Mouse (Mus musculus): ENCODE results near the gene Nol6. TPM values are rescaled to one million over a fixed set of nuclear protein-coding genes. Genes with fewer than 3 reads are reported as not detected.

Nol6 gene
- polyA plus RNA-seq, 2 experiments = 8.5 to 9.5 TPM

GRCm38 (mm10) chr4:41129836-41130235 is 5.6 kb upstream of the Nol6 start:
- no peaks in the 10 kb centered on the region for H3K36me3 ChIP-seq (replicated peaks; ENCODE audit: control insufficient read depth, insufficient read depth, low read depth)
- no peaks in the 10 kb centered on the region for H3K9me3 ChIP-seq (ENCODE audit: control insufficient read depth, low read length)
- TF ChIP-seq CTCF (IDR thresholded peaks at IDR 0.05; ENCODE audit: low read depth) = no peak
- TF ChIP-seq EP300 (IDR thresholded peaks at IDR 0.05; ENCODE audit: low read depth) = peak; percentile 94
- peak overlapping the region in 1 of 2 experiments; percentile 28; a peak in 2 of 4 replicates for H3K4me3 ChIP-seq (ENCODE audit: insufficient read depth in 1 of 2, low read depth in 2 of 2, low read length in 2 of 2)
- peak; percentile 92 for ATAC-seq (ENCODE audit: insufficient read depth)
- peak overlapping the region; percentile 95 for H3K27ac ChIP-seq
- peak overlapping the region; percentile 65 for H3K9ac ChIP-seq (replicated peaks)
- peak; percentile 81 to 83 (median 83) for DNase-seq (ENCODE audit: low read depth in 3 of 3, low spot score in 3 of 3)
- no peaks in the 10 kb centered on the region for H3K27me3 ChIP-seq (ENCODE audit: control insufficient read depth, insufficient read depth, low read length)
- peaks cover 43 to 45% of the 10 kb centered on the region in 2 experiments for H3K4me1 ChIP-seq (replicated peaks; ENCODE audit: control insufficient read depth in 2 of 2, insufficient read depth in 2 of 2, low read length in 1 of 2)
- H3K4me2 ChIP-seq (ENCODE audit: low read depth) = peak overlapping the region; percentile 74
- 35% methylated on average over 3 of the region's 3 CpGs for WGBS (ENCODE audit: insufficient replicate concordance)

DNA sequence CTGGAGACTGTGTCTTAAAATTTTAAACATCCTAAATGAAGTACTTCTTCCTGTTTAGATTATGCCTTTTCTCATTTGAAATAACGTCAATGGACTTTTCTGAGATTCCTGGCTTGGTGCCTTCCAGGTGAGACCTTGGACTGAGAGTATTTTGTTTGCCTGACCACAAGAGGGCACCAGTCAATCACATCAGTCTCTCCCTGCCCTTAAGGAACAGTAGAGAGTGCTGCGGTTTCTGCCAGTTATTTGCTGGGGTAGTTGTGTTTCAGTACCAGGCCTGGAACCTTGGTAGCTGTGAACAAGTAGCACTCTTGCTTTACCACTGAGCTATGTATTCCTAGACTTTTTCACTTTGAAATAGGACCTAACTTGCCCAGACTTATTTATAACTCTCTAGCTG is 5.2 kb upstream of the Nol6 start:
- Histone ChIP-seq H3K4me3 (ENCODE audit: insufficient read depth in 1 of 2, low read depth in 2 of 2, low read length in 2 of 2) (peak overlapping the region in 1 of 2 experiments; percentile 28; a peak in 2 of 4 replicates), H3K36me3 (replicated peaks; ENCODE audit: control insufficient read depth, insufficient read depth, low read depth) (no peaks in the 10 kb centered on the region), H3K9ac (replicated peaks) (peak overlapping the region; percentile 65), H3K27ac (peak overlapping the region; percentile 95), H3K27me3 (ENCODE audit: control insufficient read depth, insufficient read depth, low read length) (no peaks in the 10 kb centered on the region), H3K4me1 (replicated peaks; ENCODE audit: control insufficient read depth in 2 of 2, insufficient read depth in 2 of 2, low read length in 1 of 2) (peaks cover 39 to 43% of the 10 kb centered on the region in 2 experiments), H3K9me3 (ENCODE audit: control insufficient read depth, low read length) (no peaks in the 10 kb centered on the region), H3K4me2 (ENCODE audit: low read depth) (peak overlapping the region; percentile 74)
- DNase-seq (ENCODE audit: low read depth in 3 of 3, low spot score in 3 of 3) = peak; percentile 75 to 78 (median 78)
- TF ChIP-seq CTCF (IDR thresholded peaks at IDR 0.05; ENCODE audit: low read depth) (peak; percentile 94), EP300 (IDR thresholded peaks at IDR 0.05; ENCODE audit: low read depth) (no peak)
- ATAC-seq (ENCODE audit: insufficient read depth) = peak; percentile 86
- 2% methylated on average over 2 of the region's 2 CpGs for WGBS (ENCODE audit: insufficient replicate concordance)

- Histone ChIP-seq H3K4me2 (ENCODE audit: low read depth) (no peak overlapping the region), H3K27ac (no peak overlapping the region), H3K9me3 (ENCODE audit: control insufficient read depth, low read length) (no peaks in the 10 kb centered on the region), H3K36me3 (replicated peaks; ENCODE audit: control insufficient read depth, insufficient read depth, low read depth) (peaks cover 17% of the 10 kb centered on the region), H3K4me1 (replicated peaks; ENCODE audit: control insufficient read depth in 2 of 2, insufficient read depth in 2 of 2, low read length in 1 of 2) (peaks cover 4 to 6% of the 10 kb centered on the region in 2 experiments; a peak in 3 of 4 replicates), H3K4me3 (ENCODE audit: insufficient read depth in 1 of 2, low read depth in 2 of 2, low read length in 2 of 2) (no peak overlapping the region), H3K9ac (replicated peaks) (no peak overlapping the region), H3K27me3 (ENCODE audit: control insufficient read depth, insufficient read depth, low read length) (no peaks in the 10 kb centered on the region)
- WGBS (ENCODE audit: insufficient replicate concordance) = 65% methylated on average over 11 of the region's 11 CpGs
- ATAC-seq (ENCODE audit: insufficient read depth) (peak; percentile 34; the same call in 1 of the 2 replicates), DNase-seq (ENCODE audit: low read depth in 3 of 3, low spot score in 3 of 3) (no peak)
- TF ChIP-seq EP300 (IDR thresholded peaks at IDR 0.05; ENCODE audit: low read depth) (no peak), CTCF (IDR thresholded peaks at IDR 0.05; ENCODE audit: low read depth) (peak; percentile 99)
Measured at GRCm38 (mm10) chr4:41118706-41119292, 5.5 kb downstream of the Nol6 start.

- H3K9me3 ChIP-seq (ENCODE audit: control insufficient read depth, low read length) = no peaks in the 10 kb centered on the region
- H3K9ac ChIP-seq (replicated peaks) = no peak overlapping the region
- no peak for ATAC-seq (ENCODE audit: insufficient read depth)
- H3K36me3 ChIP-seq (replicated peaks; ENCODE audit: control insufficient read depth, insufficient read depth, low read depth) = peaks cover 17% of the 10 kb centered on the region
- H3K4me1 ChIP-seq (replicated peaks; ENCODE audit: control insufficient read depth in 2 of 2, insufficient read depth in 2 of 2, low read length in 1 of 2) = no peaks in the 10 kb centered on the region
- TF ChIP-seq CTCF (IDR thresholded peaks at IDR 0.05; ENCODE audit: low read depth) (no peak), EP300 (IDR thresholded peaks at IDR 0.05; ENCODE audit: low read depth) (no peak)
- H3K4me2 ChIP-seq (ENCODE audit: low read depth) = no peak overlapping the region
- H3K27ac ChIP-seq = no peak overlapping the region
- DNase-seq (ENCODE audit: low read depth in 3 of 3, low spot score in 3 of 3) = no peak
- 68% methylated on average over 3 of the region's 3 CpGs for WGBS (ENCODE audit: insufficient replicate concordance)
- no peaks in the 10 kb centered on the region for H3K27me3 ChIP-seq (ENCODE audit: control insufficient read depth, insufficient read depth, low read length)
- no peak overlapping the region for H3K4me3 ChIP-seq (ENCODE audit: insufficient read depth in 1 of 2, low read depth in 2 of 2, low read length in 2 of 2)
Measured at GRCm38 (mm10) chr4:41116817-41117216, 7.4 kb downstream of the Nol6 start.

GRCm38 (mm10) chr4:41115793-41116192 is 8.5 kb downstream of the Nol6 start:
- WGBS (ENCODE audit: insufficient replicate concordance) = 85% methylated on average over 15 of the region's 15 CpGs

More at GRCm38 (mm10) chr4:41115793-41116192, 8.5 kb downstream of the Nol6 start:
- no peaks in the 10 kb centered on the region for H3K27me3 ChIP-seq (ENCODE audit: control insufficient read depth, insufficient read depth, low read length)
- no peak overlapping the region for H3K4me3 ChIP-seq (ENCODE audit: insufficient read depth in 1 of 2, low read depth in 2 of 2, low read length in 2 of 2)
- no peak overlapping the region for H3K4me2 ChIP-seq (ENCODE audit: low read depth)
- ATAC-seq (ENCODE audit: insufficient read depth) = no peak
- H3K9me3 ChIP-seq (ENCODE audit: control insufficient read depth, low read length) = no peaks in the 10 kb centered on the region
- no peak for TF ChIP-seq CTCF (IDR thresholded peaks at IDR 0.05; ENCODE audit: low read depth)
- no peak for TF ChIP-seq EP300 (IDR thresholded peaks at IDR 0.05; ENCODE audit: low read depth)
- no peaks in the 10 kb centered on the region for H3K4me1 ChIP-seq (replicated peaks; ENCODE audit: control insufficient read depth in 2 of 2, insufficient read depth in 2 of 2, low read length in 1 of 2)
- DNase-seq (ENCODE audit: low read depth in 3 of 3, low spot score in 3 of 3) = no peak
- H3K27ac ChIP-seq = no peak overlapping the region
- H3K36me3 ChIP-seq (replicated peaks; ENCODE audit: control insufficient read depth, insufficient read depth, low read depth) = peaks cover 15% of the 10 kb centered on the region
- H3K9ac ChIP-seq (replicated peaks) = no peak overlapping the region
